Comparison of ENCODE assay signal across 8 mouse cellular contexts in genomic region chr6:122764446-122765297, GRCm38 (mm10). TPM values are rescaled to one million over a fixed set of nuclear protein-coding genes. Genes with fewer than 3 reads are reported as not detected.
A peak's percentile ranks its signal among the peaks of the same experiment; 100 is the strongest.
DNase-seq lines count a peak whose midpoint lies in the region; ATAC-seq and TF ChIP-seq lines count a peak whose summit lies in the region.

No protein-coding gene starts in this region.

- H3K4me2 ChIP-seq in kidney, postnatal 0 days (ENCODE audit: low read length), result peak overlapping the region; percentile 90
- H3K4me2 ChIP-seq in liver, embryonic 16.5 days (ENCODE audit: low read depth, low read length), result peak overlapping the region; percentile 88

- TF ChIP-seq POLR2A in spleen, adult 2 months (IDR thresholded peaks at IDR 0.05; ENCODE audit: low read depth, low read length), result no peak

- 3% methylated on average over 56 of the region's 56 CpGs for WGBS in spleen, adult 2 months
- WGBS in kidney, postnatal 0 days, result under 1% methylated on average over 56 of the region's 56 CpGs
- WGBS in liver, embryonic 16.5 days (ENCODE audit: insufficient replicate concordance), result under 1% methylated on average over 56 of the region's 56 CpGs

- no peaks in the 10 kb centered on the region for H3K27me3 ChIP-seq in spleen, adult 2 months (ENCODE audit: control insufficient read depth, insufficient read depth, low read length)
- 0 out of 2 replicates have a peak, but pooled peaks cover 6% of the 10 kb centered on the region for H3K27me3 ChIP-seq in kidney, postnatal 0 days (ENCODE audit: insufficient read depth, low read length)
- H3K27me3 ChIP-seq in liver, embryonic 16.5 days (ENCODE audit: control insufficient read depth, insufficient read depth, low read depth, low read length), result no peaks in the 10 kb centered on the region; the same call in none of the 2 replicates

- peak in 1 of 2 experiments; percentile 33 for DNase-seq in spleen, adult 2 months (ENCODE audit: low read depth in 1 of 2, low spot score in 2 of 2)
- no peak for DNase-seq in spleen, adult 12 weeks (ENCODE audit: low spot score)
- peak; percentile 87 to 93 for DNase-seq in cerebellum, postnatal 14 days
- peak; percentile 19 for DNase-seq in gastrocnemius, postnatal 14 days
- DNase-seq in kidney, postnatal 0 days (ENCODE audit: low spot score), result peak; percentile 39
- DNase-seq in right cerebral cortex, adult 18-20 months, result peak; percentile 82
- DNase-seq in urinary bladder, adult 18-20 months (ENCODE audit: low spot score in 2 of 2), result no peak

- peak overlapping the region; percentile 51 for H3K4me3 ChIP-seq in spleen, adult 2 months (ENCODE audit: extremely low read depth, insufficient read depth, insufficient read length)
- peak overlapping the region; percentile 33 for H3K4me3 ChIP-seq in kidney, postnatal 0 days (replicated peaks; ENCODE audit: low read depth, low read length)
- peak overlapping the region; percentile 60 for H3K4me3 ChIP-seq in liver, embryonic 16.5 days (ENCODE audit: low read depth, low read length)

- intact Hi-C loops in gastrocnemius, postnatal 14 days (cut with DNase I; ENCODE audit: low total_unique reads), result no loop called here

- no peak overlapping the region for H3K9ac ChIP-seq in kidney, postnatal 0 days (ENCODE audit: low read depth, low read length)
- peak overlapping the region; percentile 52 for H3K9ac ChIP-seq in liver, embryonic 16.5 days (ENCODE audit: low read depth, low read length)

- no peak overlapping the region for H3K27ac ChIP-seq in spleen, adult 2 months (ENCODE audit: insufficient read depth, low read length)
- no peak overlapping the region for H3K27ac ChIP-seq in kidney, postnatal 0 days
- H3K27ac ChIP-seq in liver, embryonic 16.5 days (ENCODE audit: low read length), result peak overlapping the region; percentile 5; the same call in 1 of the 2 replicates

- peak; percentile 55; the same call in 1 of the 2 replicates for ATAC-seq in kidney, postnatal 0 days (replicated peaks; ENCODE audit: low FRiP score, low read depth)
- peak; percentile 35 for ATAC-seq in liver, embryonic 16.5 days (ENCODE audit: low read depth)

- H3K4me1 ChIP-seq in spleen, adult 2 months (ENCODE audit: control insufficient read depth, insufficient read depth, insufficient read length), result peaks cover 8% of the 10 kb centered on the region
- no peaks in the 10 kb centered on the region for H3K4me1 ChIP-seq in kidney, postnatal 0 days (replicated peaks; ENCODE audit: insufficient read depth, low read length)
- H3K4me1 ChIP-seq in liver, embryonic 16.5 days (ENCODE audit: control insufficient read depth, low read depth, low read length), result peaks cover 36% of the 10 kb centered on the region

- no peaks in the 10 kb centered on the region for H3K9me3 ChIP-seq in kidney, postnatal 0 days (replicated peaks; ENCODE audit: low read length)
- no peaks in the 10 kb centered on the region for H3K9me3 ChIP-seq in liver, embryonic 16.5 days (replicated peaks; ENCODE audit: control insufficient read depth, low read length)

- TF ChIP-seq CTCF in spleen, adult 2 months (IDR thresholded peaks at IDR 0.05; ENCODE audit: extremely low read depth, insufficient read depth, insufficient read length, insufficient replicate concordance), result no peak
- no peak for TF ChIP-seq CTCF in kidney, postnatal 0 days (IDR thresholded peaks at IDR 0.05; ENCODE audit: low read depth)

- H3K36me3 ChIP-seq in spleen, adult 2 months (ENCODE audit: control insufficient read depth, insufficient read depth, low read length), result no peaks in the 10 kb centered on the region
- no peaks in the 10 kb centered on the region for H3K36me3 ChIP-seq in kidney, postnatal 0 days (ENCODE audit: insufficient read depth, low read length)
- no peaks in the 10 kb centered on the region for H3K36me3 ChIP-seq in liver, embryonic 16.5 days (ENCODE audit: control insufficient read depth, insufficient read depth)

RNA-seq across cellular contexts. Expression of gene Slc2a3, which starts 36.8 kb away (rescaled TPM):
- polyA plus RNA-seq in spleen, adult 2 months (2012; rRNA removed), result 17.8 and 18.5 TPM in 2 replicates
- 1 to 10 TPM; 1.2 to 1.9 TPM for total RNA-seq in gastrocnemius, postnatal 14 days (2021)
- 4.1 and 4.4 TPM in 2 replicates for polyA plus RNA-seq in kidney, postnatal 0 days (2015; fragmentation: Nextera tagmentation; extraction: Ambion mirVana)
- 12.2 and 13.0 TPM in 2 replicates for polyA plus RNA-seq in liver, embryonic 16.5 days (2015; fragmentation: Nextera tagmentation; extraction: Ambion mirVana)

RNA-seq across cellular contexts. Expression of gene Foxj2, which starts 55.0 kb away (rescaled TPM):
- 14.8 and 16.7 TPM in 2 replicates for polyA plus RNA-seq in spleen, adult 2 months (2012; rRNA removed)
- total RNA-seq in gastrocnemius, postnatal 14 days (2021), result 10 to 100 TPM; 15.5 to 18.5 TPM
- polyA plus RNA-seq in kidney, postnatal 0 days (2015; fragmentation: Nextera tagmentation; extraction: Ambion mirVana), result 5.2 and 5.5 TPM in 2 replicates
- polyA plus RNA-seq in liver, embryonic 16.5 days (2015; fragmentation: Nextera tagmentation; extraction: Ambion mirVana), result 1.3 and 1.5 TPM in 2 replicates

RNA-seq across cellular contexts. Expression of gene Nanog, which starts 57.4 kb away (rescaled TPM):
- not detected in 2 replicates for polyA plus RNA-seq in spleen, adult 2 months (2012; rRNA removed)
- total RNA-seq in gastrocnemius, postnatal 14 days (2021), result not detected
- not detected in 2 replicates for polyA plus RNA-seq in kidney, postnatal 0 days (2015; fragmentation: Nextera tagmentation; extraction: Ambion mirVana)
- not detected in 2 replicates for polyA plus RNA-seq in liver, embryonic 16.5 days (2015; fragmentation: Nextera tagmentation; extraction: Ambion mirVana)

Comparison
In these comparisons a context has a peak if more than half of its experiments do, and no peak if none do; other contexts are left out.
1. DNase-seq: peak in cerebellum, postnatal 14 days (2 of 2), gastrocnemius, postnatal 14 days (single experiment), kidney, postnatal 0 days (single experiment) and right cerebral cortex, adult 18-20 months (single experiment); none in spleen, adult 12 weeks (single experiment) and urinary bladder, adult 18-20 months (0 of 2).
2. Peak in every context shown above with its lines, with median percentiles within 50 percentile points of each other: H3K4me3 ChIP-seq.